Mouse (Mus musculus) hindbrain, postnatal 0 days (tissue): ENCODE results near the gene Olig3. TPM values are rescaled to one million over a fixed set of nuclear protein-coding genes. Genes with fewer than 3 reads are reported as not detected.

Source experiments
- ATAC-seq: fragments of 200-750 bp; cut with Nextera tagmentation; 2 replicates; pipeline ENCODE4 v1.8.0; 2017; ENCODE audit warnings: mild to moderate bottlenecking, moderate TSS enrichment, moderate library complexity
- DNase-seq: peaks from one replicate; pipeline ENCODE4 v3.0.0-alpha.2; 2015; ENCODE audit warnings: low spot score
- H3K27ac ChIP-seq: fragments of 300-500 bp; sonication (generic); 2 replicates; pipeline ENCODE4 v1.5.1; 2014; ENCODE audit warnings: mild to moderate bottlenecking
- H3K27me3 ChIP-seq: fragments of 300-500 bp; sonication (generic); 2 replicates; pipeline ENCODE4 v1.6.1; 2014; ENCODE audit warnings: low read length, mixed read lengths; ENCODE audit not compliant: insufficient read depth
- H3K36me3 ChIP-seq: fragments of 300-500 bp; sonication (generic); 2 replicates; pipeline ENCODE4 v1.6.1; 2014; ENCODE audit warnings: low read length, mixed read lengths; ENCODE audit not compliant: insufficient read depth
- H3K4me1 ChIP-seq: fragments of 300-500 bp; sonication (generic); 2 replicates; pipeline ENCODE4 v1.6.1; 2014; ENCODE audit warnings: antibody characterized with exemption, low read length, mixed read lengths; ENCODE audit not compliant: insufficient read depth
- H3K4me2 ChIP-seq: fragments of 300-500 bp; sonication (generic); 2 replicates; pipeline ENCODE4 v1.6.1; 2014; ENCODE audit warnings: low read depth, mild to moderate bottlenecking, low read length, moderate library complexity, mixed read lengths
- H3K4me3 ChIP-seq: fragments of 300-500 bp; sonication (generic); 2 replicates; pipeline ENCODE4 v1.5.1; 2014; ENCODE audit warnings: low read length
- H3K9ac ChIP-seq: fragments of 300-500 bp; sonication (generic); replicated peaks from 2 replicates; pipeline ENCODE4 v1.6.1; 2014; ENCODE audit warnings: mild to moderate bottlenecking, low read length, moderate library complexity, mixed read lengths
- H3K9me3 ChIP-seq: fragments of 300-500 bp; sonication (generic); 2 replicates; pipeline ENCODE4 v1.6.1; 2016; ENCODE audit warnings: low read length, mixed read lengths
- CTCF ChIP-seq: IDR thresholded peaks from 2 replicates; pipeline ENCODE4 v1.5.1; 2016; ENCODE audit warnings: antibody characterized with exemption, control low read depth, low read depth
- WGBS: fragments of 180-500 bp; shearing (Covaris S2); extraction: QIAGEN DNeasy Blood & Tissue Kit; methylation state at CpG from one replicate; pipeline ENCODE4 v1.1.7; 2014; 5-methylcytosine and 5-hydroxymethylcytosine counted together
- polyA plus RNA-seq: library from polyadenylated mRNA; unstranded; fragments of >200 nt; fragmentation: Nextera tagmentation; extraction: Ambion mirVana; gene quantifications from 2 replicates; pipeline ENCODE4 v1.2.1, GENCODE M21; 2015
- total RNA-seq: library from RNA; depleted of rRNA; stranded (reverse); fragments of >200 nt; gene quantifications from 2 replicates; pipeline ENCODE4 v1.2.3, GENCODE M21; 2014

Gene Olig3
- total and polyA plus RNA-seq, 2 experiments from 2014 or later: 1.9 TPM; not detected in 1

GRCm38 (mm10) chr10:19361539-19362293 lies 5.4 kb downstream of the Olig3 start:
- Histone ChIP-seq H3K27me3 (peaks cover 81% of the 10 kb centered on the region), H3K36me3 (no peaks in the 10 kb centered on the region), H3K9ac (no peak overlapping the region), H3K9me3 (no peaks in the 10 kb centered on the region), H3K4me3 (0 out of 2 replicates have a peak overlapping the region, but pooled peaks have one; percentile 2), H3K4me2 (no peak overlapping the region), H3K27ac (no peak overlapping the region), H3K4me1 (0 out of 2 replicates have a peak, but pooled peaks cover 4% of the 10 kb centered on the region)
- DNase-seq (no peak), ATAC-seq (no peak)
- no peak for TF ChIP-seq CTCF
- 6% methylated on average over 23 of the region's 23 CpGs for WGBS

DNA sequence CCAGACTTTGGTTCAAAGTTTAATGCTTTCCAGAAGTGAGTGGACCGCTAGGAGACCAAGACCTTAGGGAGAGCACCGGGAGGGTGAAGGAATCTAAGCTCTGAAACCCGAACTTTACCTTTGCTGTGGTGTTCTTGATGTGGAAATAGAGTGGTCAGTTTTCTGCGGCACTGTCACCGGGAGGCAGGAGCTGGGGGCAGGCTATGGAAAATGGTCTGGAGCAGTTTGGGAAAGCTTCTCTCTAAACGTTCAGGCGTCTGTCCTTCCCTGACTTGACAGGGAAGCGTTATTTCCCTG lies 5.9 kb downstream of the Olig3 start:
- Histone ChIP-seq H3K4me3 (0 out of 2 replicates have a peak overlapping the region, but pooled peaks have one; percentile 2), H3K4me1 (no peaks in the 10 kb centered on the region), H3K27me3 (peaks cover 80% of the 10 kb centered on the region), H3K36me3 (no peaks in the 10 kb centered on the region), H3K27ac (no peak overlapping the region), H3K9ac (no peak overlapping the region), H3K4me2 (no peak overlapping the region), H3K9me3 (no peaks in the 10 kb centered on the region)
- no peak for TF ChIP-seq CTCF
- ATAC-seq (no peak), DNase-seq (no peak)
- 6% methylated on average over 8 of the region's 8 CpGs for WGBS

- 2% methylated on average over 17 of the region's 17 CpGs for WGBS
- H3K27ac ChIP-seq: no peak overlapping the region
- no peaks in the 10 kb centered on the region for H3K4me1 ChIP-seq
- 0 out of 2 replicates have a peak overlapping the region, but pooled peaks have one; percentile 10 for H3K4me3 ChIP-seq
- H3K4me2 ChIP-seq: peak overlapping the region; percentile 36; the same call in 1 of the 2 replicates
- no peak for TF ChIP-seq CTCF
- peaks cover 74% of the 10 kb centered on the region for H3K27me3 ChIP-seq
- DNase-seq: no peak
- ATAC-seq: no peak
- no peak overlapping the region for H3K9ac ChIP-seq
- no peaks in the 10 kb centered on the region for H3K9me3 ChIP-seq
- no peaks in the 10 kb centered on the region for H3K36me3 ChIP-seq
These were observed 6.5 kb downstream of the Olig3 start for GRCm38 (mm10) chr10:19362861-19363260.

- H3K4me1 ChIP-seq: no peaks in the 10 kb centered on the region
- DNase-seq (no peak), ATAC-seq (no peak)
- peaks cover 70% of the 10 kb centered on the region for H3K27me3 ChIP-seq
- H3K36me3 ChIP-seq: no peaks in the 10 kb centered on the region
- WGBS: 13% methylated on average over 5 of the region's 5 CpGs
- no peaks in the 10 kb centered on the region for H3K9me3 ChIP-seq
- no peak for TF ChIP-seq CTCF
- no peak overlapping the region for H3K4me2 ChIP-seq
- H3K4me3 ChIP-seq: no peak overlapping the region
- H3K27ac ChIP-seq: no peak overlapping the region
- no peak overlapping the region for H3K9ac ChIP-seq
These were observed 7.0 kb downstream of the Olig3 start for GRCm38 (mm10) chr10:19363365-19363764.

- TF ChIP-seq CTCF: no peak
- H3K4me2 ChIP-seq: no peak overlapping the region
- no peak overlapping the region for H3K27ac ChIP-seq
- no peaks in the 10 kb centered on the region for H3K9me3 ChIP-seq
- no peaks in the 10 kb centered on the region for H3K36me3 ChIP-seq
- H3K9ac ChIP-seq: no peak overlapping the region
- no peaks in the 10 kb centered on the region for H3K4me1 ChIP-seq
- no peak overlapping the region for H3K4me3 ChIP-seq
- DNase-seq (no peak), ATAC-seq (no peak)
- 88% methylated on average over 9 of the region's 9 CpGs for WGBS
- peaks cover 24% of the 10 kb centered on the region for H3K27me3 ChIP-seq
These were observed 12.8 kb downstream of the Olig3 start for GRCm38 (mm10) chr10:19369143-19369542.

- no peak overlapping the region for H3K4me2 ChIP-seq
- WGBS: 59% methylated on average over 3 of the region's 3 CpGs
- no peaks in the 10 kb centered on the region for H3K9me3 ChIP-seq
- H3K27ac ChIP-seq: no peak overlapping the region
- DNase-seq: no peak
- H3K27me3 ChIP-seq: peaks cover 14% of the 10 kb centered on the region
- H3K4me1 ChIP-seq: no peaks in the 10 kb centered on the region
- H3K36me3 ChIP-seq: no peaks in the 10 kb centered on the region
- no peak overlapping the region for H3K9ac ChIP-seq
- no peak for TF ChIP-seq CTCF
- no peak for ATAC-seq
- no peak overlapping the region for H3K4me3 ChIP-seq
These were observed 13.8 kb downstream of the Olig3 start for GRCm38 (mm10) chr10:19370146-19370545.

GRCm38 (mm10) chr10:19372263-19372662 lies 15.9 kb downstream of the Olig3 start:
- Histone ChIP-seq H3K9ac (no peak overlapping the region), H3K4me2 (no peak overlapping the region), H3K4me1 (no peaks in the 10 kb centered on the region), H3K27me3 (no peaks in the 10 kb centered on the region; the same call in 1 of the 2 replicates), H3K4me3 (no peak overlapping the region), H3K27ac (no peak overlapping the region), H3K9me3 (no peaks in the 10 kb centered on the region), H3K36me3 (no peaks in the 10 kb centered on the region)
- TF ChIP-seq CTCF: no peak
- WGBS: 38% methylated on average over 5 of the region's 5 CpGs
- DNase-seq (no peak), ATAC-seq (no peak)
